Mouse (Mus musculus): ENCODE data around the gene Sycn.

GRCm38 (mm10) chr7:28576271-28576914 is 35.7 kb downstream of the Sycn start:
- TF ChIP-seq POLR2A (IDR thresholded peaks at IDR 0.05; ENCODE audit: borderline replicate concordance, extremely low read depth, insufficient read depth, insufficient read length, poor library complexity, severe bottlenecking) (no peak), CTCF (IDR thresholded peaks at IDR 0.05; ENCODE audit: borderline replicate concordance, extremely low read depth, insufficient read depth, insufficient read length) (no peak)

Data from brain, embryonic 14.5 days (tissue).